Mouse (Mus musculus): ENCODE results near the gene Wnt5b.

DNA sequence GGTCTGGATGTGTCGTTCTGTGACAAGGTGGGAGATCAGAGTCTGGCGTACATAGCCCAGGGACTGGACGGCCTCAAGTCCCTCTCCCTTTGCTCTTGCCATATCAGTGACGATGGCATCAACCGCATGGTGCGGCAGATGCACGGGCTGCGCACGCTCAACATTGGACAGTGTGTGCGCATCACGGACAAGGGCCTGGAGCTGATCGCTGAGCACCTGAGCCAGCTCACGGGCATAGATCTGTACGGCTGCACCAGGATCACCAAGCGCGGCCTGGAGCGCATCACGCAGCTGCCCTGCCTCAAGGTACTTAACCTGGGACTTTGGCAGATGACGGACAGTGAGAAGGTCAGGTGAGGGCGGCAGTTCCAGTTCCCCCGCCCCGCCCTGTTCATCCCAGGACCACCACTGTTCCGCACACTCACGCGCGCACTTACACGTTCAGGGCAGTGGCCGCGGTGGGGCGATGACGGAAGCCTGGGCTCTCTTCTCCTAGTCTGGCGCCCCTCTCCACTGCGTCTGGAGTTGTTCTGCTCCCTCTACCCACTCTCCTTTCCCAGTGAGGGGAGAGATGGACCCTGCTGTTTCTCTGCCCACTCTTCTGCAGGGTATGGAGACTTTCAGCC, 63.3 kb downstream of the Wnt5b start:
- TF ChIP-seq FLI1 (IDR thresholded peaks at IDR 0.05; ENCODE audit: low read length) (no peak), GATA1 (IDR thresholded peaks at IDR 0.05; ENCODE audit: borderline replicate concordance, low read length) (no peak)
